Comparison of ENCODE assay signal across 16 mouse cellular contexts in the genomic region with DNA sequence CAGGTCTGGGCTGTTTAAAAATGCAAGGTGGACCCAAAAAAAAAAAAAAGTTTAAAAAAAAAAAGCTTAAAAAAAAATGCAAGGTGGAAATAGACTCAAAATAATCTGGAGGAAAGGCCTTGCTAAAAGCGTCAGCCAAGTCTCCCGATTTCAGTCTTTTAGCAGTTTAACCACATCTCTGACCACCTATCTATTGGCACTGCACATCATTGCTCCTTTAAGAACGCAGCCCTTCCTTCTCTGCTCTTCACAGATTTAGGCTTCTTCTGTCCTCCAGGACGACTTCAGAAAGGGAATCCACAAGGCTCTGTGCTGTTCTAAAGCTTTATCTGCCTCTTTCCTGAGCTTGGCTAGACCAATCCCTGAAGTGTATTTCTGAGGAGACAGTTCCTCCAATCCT.
"Had no signal": no experiment of that assay in that cellular context is flagged by ENCODE, and none has a peak within 500 bp of the region (broad histone marks: within the 10 kb centered on the region; RNA-seq: fewer than 3 reads in every experiment).

No protein-coding gene starts in this region.

- H3K4me3 ChIP-seq: layer of hippocampus, adult 2 months; limb, embryonic 10.5 days; limb, embryonic 13.5 days; liver, embryonic 12.5 days; liver, embryonic 15.5 days; lung, embryonic 15.5 days; midbrain, embryonic 12.5 days had no signal

- H3K4me1 ChIP-seq: limb, embryonic 10.5 days; limb, embryonic 13.5 days; lung, embryonic 15.5 days had no signal

- H3K4me2 ChIP-seq: limb, embryonic 13.5 days; liver, embryonic 12.5 days; liver, embryonic 15.5 days; lung, embryonic 15.5 days; midbrain, embryonic 12.5 days had no signal

- DNase-seq: kidney, postnatal 25 days; layer of hippocampus, adult 9-11 months; liver; lung, adult 18-20 months; lung, postnatal 10 days; lung, postnatal 36 days; thymus, adult 18-20 months; thymus, postnatal 36 days had no signal

- H3K27me3 ChIP-seq: limb, embryonic 13.5 days; liver, embryonic 12.5 days; liver, embryonic 15.5 days; lung, embryonic 15.5 days had no signal

- H3K9ac ChIP-seq: limb, embryonic 13.5 days; liver, embryonic 12.5 days; liver, embryonic 15.5 days; lung, embryonic 15.5 days; midbrain, embryonic 12.5 days had no signal

- H3K9me3 ChIP-seq: limb, embryonic 10.5 days; limb, embryonic 13.5 days; liver, embryonic 12.5 days; liver, embryonic 15.5 days; lung, embryonic 15.5 days; midbrain, embryonic 12.5 days had no signal

- H3K27ac ChIP-seq: kidney, postnatal 0 days; layer of hippocampus, adult 2 months; limb, embryonic 10.5 days; limb, embryonic 13.5 days; lung, embryonic 15.5 days had no signal

- H3K36me3 ChIP-seq: liver, embryonic 15.5 days; midbrain, embryonic 12.5 days had no signal
